15 mouse cellular contexts compared by ENCODE assay signal in genomic region chrX:73949341-73949740, GRCm38 (mm10). TPM values are rescaled to one million over a fixed set of nuclear protein-coding genes. Genes with fewer than 3 reads are reported as not detected.
DNase-seq lines count a peak whose midpoint lies in the region; ATAC-seq lines count a peak whose summit lies in the region.
"Had no signal": no experiment of that assay in that cellular context is flagged by ENCODE, and none has a peak within 500 bp of the region (broad histone marks: within the 10 kb centered on the region; RNA-seq: fewer than 3 reads in every experiment).

No protein-coding gene starts in this region.

- 78% methylated on average over 10 of the region's 10 CpGs for whole genome bisulfite sequencing in liver, embryonic 15.5 days (ENCODE audit: insufficient replicate concordance)
- WGBS in midbrain, embryonic 13.5 days, result 97% methylated on average over 10 of the region's 10 CpGs
- 89% methylated on average over 10 of the region's 10 CpGs for WGBS in midbrain, embryonic 11.5 days
- WGBS in neural tube, embryonic 14.5 days, result 89% methylated on average over 10 of the region's 10 CpGs

- no peak overlapping the region for H3K4me2 ChIP-seq in liver, embryonic 15.5 days
- no peak overlapping the region for H3K4me2 ChIP-seq in midbrain, embryonic 13.5 days (replicated peaks)
- H3K4me2 ChIP-seq in midbrain, embryonic 11.5 days, result no peak overlapping the region
- no peak overlapping the region for H3K4me2 ChIP-seq in neural tube, embryonic 14.5 days (ENCODE audit: low read depth, low read length)
- H3K4me2 ChIP-seq: embryonic facial prominence, embryonic 12.5 days; forebrain, embryonic 12.5 days; heart, embryonic 11.5 days; heart, embryonic 15.5 days had no signal

- no peaks in the 10 kb centered on the region for H3K9me3 ChIP-seq in liver, embryonic 15.5 days (replicated peaks)
- no peaks in the 10 kb centered on the region for H3K9me3 ChIP-seq in midbrain, embryonic 13.5 days
- H3K9me3 ChIP-seq in midbrain, embryonic 11.5 days (ENCODE audit: control insufficient read depth, low read length), result no peaks in the 10 kb centered on the region
- no peaks in the 10 kb centered on the region for H3K9me3 ChIP-seq in neural tube, embryonic 14.5 days (ENCODE audit: control insufficient read depth, low read length)
- H3K9me3 ChIP-seq: embryonic facial prominence, embryonic 12.5 days; forebrain, embryonic 12.5 days; heart, embryonic 15.5 days; hindbrain, embryonic 10.5 days had no signal

- peak; percentile 12; the same call in 1 of the 2 replicates for ATAC-seq in liver, embryonic 15.5 days (ENCODE audit: insufficient read depth)
- peak; percentile 32; the same call in 1 of the 2 replicates for ATAC-seq in midbrain, embryonic 13.5 days
- no peak for ATAC-seq in midbrain, embryonic 11.5 days (ENCODE audit: low FRiP score)
- 0 out of 2 replicates have a peak, but pooled peaks have one; percentile 12 for ATAC-seq in neural tube, embryonic 14.5 days (ENCODE audit: low read depth)

- peak; percentile 90 for DNase-seq in heart, adult 11 months
- no peak for DNase-seq in heart, postnatal 10 days
- no peak for DNase-seq in liver
- DNase-seq in midbrain, embryonic 11.5 days (ENCODE audit: low spot score, missing footprints), result no peak
- DNase-seq in frontal cortex, postnatal 36 days (ENCODE audit: low spot score in 2 of 2), result no peak

- no peak overlapping the region for H3K4me3 ChIP-seq in liver, embryonic 15.5 days (replicated peaks)
- no peak overlapping the region for H3K4me3 ChIP-seq in midbrain, embryonic 13.5 days (replicated peaks)
- H3K4me3 ChIP-seq in midbrain, embryonic 11.5 days (ENCODE audit: low read depth, low read length), result no peak overlapping the region
- no peak overlapping the region for H3K4me3 ChIP-seq in neural tube, embryonic 14.5 days (ENCODE audit: low read depth, low read length)
- H3K4me3 ChIP-seq: embryonic facial prominence, embryonic 12.5 days; forebrain, embryonic 12.5 days; heart, adult 2 months; heart, embryonic 15.5 days; hindbrain, embryonic 10.5 days had no signal

- intact Hi-C loops in heart, postnatal 10 days (cut with DNase I), result loop anchor here (5.0 to 10.0 kb wide), 3 partner anchors 235 to 895 kb away; partner anchors contain the start of genes Abcd1, Bcap31 and Slc6a8

- no peaks in the 10 kb centered on the region for H3K4me1 ChIP-seq in liver, embryonic 15.5 days (replicated peaks)
- no peaks in the 10 kb centered on the region for H3K4me1 ChIP-seq in midbrain, embryonic 13.5 days (replicated peaks)
- no peaks in the 10 kb centered on the region for H3K4me1 ChIP-seq in midbrain, embryonic 11.5 days (ENCODE audit: control insufficient read depth, insufficient read depth, low read length)
- no peaks in the 10 kb centered on the region for H3K4me1 ChIP-seq in neural tube, embryonic 14.5 days (ENCODE audit: control insufficient read depth, insufficient read depth, low read length)
- H3K4me1 ChIP-seq: embryonic facial prominence, embryonic 12.5 days; forebrain, embryonic 12.5 days; heart, embryonic 15.5 days; hindbrain, embryonic 10.5 days had no signal

- no peak overlapping the region for H3K27ac ChIP-seq in liver, embryonic 15.5 days (replicated peaks)
- no peak overlapping the region for H3K27ac ChIP-seq in midbrain, embryonic 13.5 days
- H3K27ac ChIP-seq in midbrain, embryonic 11.5 days (ENCODE audit: low read depth, low read length), result no peak overlapping the region
- H3K27ac ChIP-seq in neural tube, embryonic 14.5 days (ENCODE audit: low read depth, low read length), result no peak overlapping the region
- H3K27ac ChIP-seq: embryonic facial prominence, embryonic 12.5 days; forebrain, embryonic 12.5 days; heart, adult 2 months; heart, embryonic 15.5 days; hindbrain, embryonic 10.5 days had no signal

- peaks cover 100% of the 10 kb centered on the region for H3K36me3 ChIP-seq in liver, embryonic 15.5 days (replicated peaks)
- H3K36me3 ChIP-seq in midbrain, embryonic 13.5 days, result peaks cover 95% of the 10 kb centered on the region
- peaks cover 26% of the 10 kb centered on the region for H3K36me3 ChIP-seq in midbrain, embryonic 11.5 days (ENCODE audit: control insufficient read depth, insufficient read depth, low read length)
- peaks cover 29% of the 10 kb centered on the region for H3K36me3 ChIP-seq in neural tube, embryonic 14.5 days (ENCODE audit: control insufficient read depth, insufficient read depth, low read length)

- H3K27me3 ChIP-seq in liver, embryonic 15.5 days, result no peaks in the 10 kb centered on the region
- no peaks in the 10 kb centered on the region for H3K27me3 ChIP-seq in midbrain, embryonic 13.5 days
- H3K27me3 ChIP-seq in midbrain, embryonic 11.5 days (ENCODE audit: control insufficient read depth, insufficient read depth, low read length), result no peaks in the 10 kb centered on the region
- H3K27me3 ChIP-seq in neural tube, embryonic 14.5 days (ENCODE audit: control insufficient read depth, insufficient read depth, low read length), result no peaks in the 10 kb centered on the region
- H3K27me3 ChIP-seq: CH12.LX; embryonic facial prominence, embryonic 12.5 days; forebrain, embryonic 12.5 days; heart, embryonic 15.5 days had no signal

- H3K9ac ChIP-seq in liver, embryonic 15.5 days, result no peak overlapping the region
- no peak overlapping the region for H3K9ac ChIP-seq in midbrain, embryonic 13.5 days (replicated peaks)
- H3K9ac ChIP-seq in midbrain, embryonic 11.5 days (ENCODE audit: low read length), result no peak overlapping the region
- no peak overlapping the region for H3K9ac ChIP-seq in neural tube, embryonic 14.5 days (replicated peaks; ENCODE audit: low read depth, low read length)
- H3K9ac ChIP-seq: embryonic facial prominence, embryonic 12.5 days; forebrain, embryonic 12.5 days; heart, embryonic 15.5 days had no signal

RNA-seq across cellular contexts. Expression of gene Hcfc1, which starts 16.8 kb away (rescaled TPM):
- total RNA-seq in heart, postnatal 10 days (2021), result 10 to 100 TPM; 64.2 to 64.4 TPM
- 29.6 and 30.7 TPM in 2 replicates for polyA plus RNA-seq in liver, embryonic 15.5 days (2015; fragmentation: Nextera tagmentation; extraction: Ambion mirVana)
- polyA plus RNA-seq in midbrain, embryonic 13.5 days (2015; fragmentation: Nextera tagmentation; extraction: Ambion mirVana), result 61.9 and 63.0 TPM in 2 replicates
- 74.5 and 75.1 TPM in 2 replicates for polyA plus RNA-seq in midbrain, embryonic 11.5 days (2014; fragmentation: Nextera tagmentation; extraction: Ambion mirVana)
- 59.6 and 63.5 TPM in 2 replicates for polyA plus RNA-seq in neural tube, embryonic 14.5 days (2014; fragmentation: Nextera tagmentation; extraction: Ambion mirVana)

RNA-seq across cellular contexts. Expression of gene Renbp, which starts 18.7 kb away (rescaled TPM):
- 10 to 100 TPM; 14.2 to 14.9 TPM for total RNA-seq in heart, postnatal 10 days (2021)
- 19.6 and 22.6 TPM in 2 replicates for polyA plus RNA-seq in liver, embryonic 15.5 days (2015; fragmentation: Nextera tagmentation; extraction: Ambion mirVana)
- 10.5 and 12.3 TPM in 2 replicates for polyA plus RNA-seq in midbrain, embryonic 13.5 days (2015; fragmentation: Nextera tagmentation; extraction: Ambion mirVana)
- 14.4 and 17.6 TPM in 2 replicates for polyA plus RNA-seq in midbrain, embryonic 11.5 days (2014; fragmentation: Nextera tagmentation; extraction: Ambion mirVana)
- 6.5 and 7.9 TPM in 2 replicates for polyA plus RNA-seq in neural tube, embryonic 14.5 days (2014; fragmentation: Nextera tagmentation; extraction: Ambion mirVana)

RNA-seq across cellular contexts. Expression of gene Naa10, which starts 27.6 kb away (rescaled TPM):
- total RNA-seq in heart, postnatal 10 days (2021), result 10 to 100 TPM; 60.1 to 69.0 TPM
- polyA plus RNA-seq in liver, embryonic 15.5 days (2015; fragmentation: Nextera tagmentation; extraction: Ambion mirVana), result 72.4 and 79.2 TPM in 2 replicates
- 107 and 108 TPM in 2 replicates for polyA plus RNA-seq in midbrain, embryonic 13.5 days (2015; fragmentation: Nextera tagmentation; extraction: Ambion mirVana)
- 117 and 121 TPM in 2 replicates for polyA plus RNA-seq in midbrain, embryonic 11.5 days (2014; fragmentation: Nextera tagmentation; extraction: Ambion mirVana)
- 94.5 and 106 TPM in 2 replicates for polyA plus RNA-seq in neural tube, embryonic 14.5 days (2014; fragmentation: Nextera tagmentation; extraction: Ambion mirVana)

RNA-seq across cellular contexts. Expression of gene Arhgap4, which starts 27.7 kb away (rescaled TPM):
- total RNA-seq in heart, postnatal 10 days (2021), result 1 to 10 TPM; 1.8 to 2.5 TPM
- polyA plus RNA-seq in liver, embryonic 15.5 days (2015; fragmentation: Nextera tagmentation; extraction: Ambion mirVana), result 6.4 and 7.7 TPM in 2 replicates
- polyA plus RNA-seq in midbrain, embryonic 13.5 days (2015; fragmentation: Nextera tagmentation; extraction: Ambion mirVana), result 2.8 and 2.9 TPM in 2 replicates
- 1.7 and 2.1 TPM in 2 replicates for polyA plus RNA-seq in midbrain, embryonic 11.5 days (2014; fragmentation: Nextera tagmentation; extraction: Ambion mirVana)
- 3.3 and 3.8 TPM in 2 replicates for polyA plus RNA-seq in neural tube, embryonic 14.5 days (2014; fragmentation: Nextera tagmentation; extraction: Ambion mirVana)

RNA-seq across cellular contexts. Expression of gene L1cam, which starts 53.4 kb away (rescaled TPM):
- total RNA-seq in heart, postnatal 10 days (2021), result 1 to 10 TPM; 1.5 to 1.6 TPM
- polyA plus RNA-seq in liver, embryonic 15.5 days (2015; fragmentation: Nextera tagmentation; extraction: Ambion mirVana), result 0.21 and 0.26 TPM in 2 replicates
- 73.8 and 80.8 TPM in 2 replicates for polyA plus RNA-seq in midbrain, embryonic 13.5 days (2015; fragmentation: Nextera tagmentation; extraction: Ambion mirVana)
- polyA plus RNA-seq in midbrain, embryonic 11.5 days (2014; fragmentation: Nextera tagmentation; extraction: Ambion mirVana), result 18.3 and 21.3 TPM in 2 replicates
- 107 and 136 TPM in 2 replicates for polyA plus RNA-seq in neural tube, embryonic 14.5 days (2014; fragmentation: Nextera tagmentation; extraction: Ambion mirVana)
